Mouse (Mus musculus): ENCODE measurements at regions not wholly inside any gene's neighbourhood (a gene's known extent, or its start where the extent isn't known, plus 50 kb on each side); places are given as distances from the start of the nearest gene placed in this dataset.

GRCm38 (mm10) chr11:111687769-111688168 lies 621.8 kb downstream of the Kcnj2 start:
- DNase-seq (ENCODE audit: low spot score) (no peak), ATAC-seq (ENCODE audit: low FRiP score) (no peak)
- no peaks in the 10 kb centered on the region for H3K36me3 ChIP-seq (ENCODE audit: insufficient read depth, low read length)
- no peak for TF ChIP-seq CTCF (IDR thresholded peaks at IDR 0.05)
- no peak overlapping the region for H3K4me2 ChIP-seq (ENCODE audit: low read depth, low read length, poor library complexity, severe bottlenecking)
- no peaks in the 10 kb centered on the region for H3K9me3 ChIP-seq (ENCODE audit: low read length)
- H3K9ac ChIP-seq (replicated peaks; ENCODE audit: low read length, poor library complexity, severe bottlenecking) = no peak overlapping the region
- H3K27me3 ChIP-seq (ENCODE audit: insufficient read depth, low read length) = no peaks in the 10 kb centered on the region
- 65% methylated on average over 3 of the region's 3 CpGs for WGBS
- no peaks in the 10 kb centered on the region for H3K4me1 ChIP-seq (ENCODE audit: insufficient read depth, low read length)
- no peak overlapping the region for H3K4me3 ChIP-seq (ENCODE audit: low read depth, low read length)
- no peak overlapping the region for H3K27ac ChIP-seq (ENCODE audit: low read depth, low read length)

DNA sequence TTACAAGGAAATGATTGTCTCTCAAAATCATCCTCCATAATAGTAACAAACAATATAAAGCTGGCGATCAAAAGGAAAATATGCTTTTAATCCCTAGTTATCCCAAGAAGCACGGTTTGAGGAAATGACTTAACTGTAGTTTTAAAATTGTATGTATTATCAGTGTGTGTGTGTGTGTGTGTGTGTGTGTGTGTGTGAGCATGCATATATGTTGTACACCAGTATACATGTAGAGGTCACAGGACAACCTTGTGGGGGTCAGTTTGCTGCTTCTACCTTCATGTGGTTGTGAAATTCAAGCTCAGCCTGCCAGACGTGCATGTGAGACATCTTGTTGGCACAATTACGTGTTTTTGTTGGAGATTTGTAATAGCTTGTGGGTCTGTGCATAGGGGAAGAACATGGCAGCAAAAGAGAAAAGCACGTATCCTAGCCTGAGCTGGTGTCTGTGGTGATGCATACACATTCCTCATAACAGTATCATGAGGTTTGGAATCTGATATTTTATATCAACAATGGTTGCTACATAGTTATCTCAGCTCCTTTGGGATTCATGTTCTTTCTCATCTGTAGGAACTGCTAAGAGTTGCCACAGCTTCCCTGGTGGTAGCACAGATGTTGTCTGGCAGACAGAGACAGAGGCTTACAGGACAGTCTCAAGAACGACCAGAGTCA lies 622.4 kb downstream of the Kcnj2 start:
- no peak overlapping the region for H3K4me2 ChIP-seq (ENCODE audit: low read depth, low read length, poor library complexity, severe bottlenecking)
- H3K9ac ChIP-seq (replicated peaks; ENCODE audit: low read length, poor library complexity, severe bottlenecking) = no peak overlapping the region
- no peaks in the 10 kb centered on the region for H3K4me1 ChIP-seq (ENCODE audit: insufficient read depth, low read length)
- H3K27me3 ChIP-seq (ENCODE audit: insufficient read depth, low read length) = no peaks in the 10 kb centered on the region
- H3K27ac ChIP-seq (ENCODE audit: low read depth, low read length) = no peak overlapping the region
- H3K36me3 ChIP-seq (ENCODE audit: insufficient read depth, low read length) = no peaks in the 10 kb centered on the region
- no peak overlapping the region for H3K4me3 ChIP-seq (ENCODE audit: low read depth, low read length)
- no peak for ATAC-seq (ENCODE audit: low FRiP score)
- WGBS = 85% methylated on average over 6 of the region's 6 CpGs
- no peak for TF ChIP-seq CTCF (IDR thresholded peaks at IDR 0.05)
- H3K9me3 ChIP-seq (ENCODE audit: low read length) = no peaks in the 10 kb centered on the region
- DNase-seq (ENCODE audit: low spot score) = no peak

DNA sequence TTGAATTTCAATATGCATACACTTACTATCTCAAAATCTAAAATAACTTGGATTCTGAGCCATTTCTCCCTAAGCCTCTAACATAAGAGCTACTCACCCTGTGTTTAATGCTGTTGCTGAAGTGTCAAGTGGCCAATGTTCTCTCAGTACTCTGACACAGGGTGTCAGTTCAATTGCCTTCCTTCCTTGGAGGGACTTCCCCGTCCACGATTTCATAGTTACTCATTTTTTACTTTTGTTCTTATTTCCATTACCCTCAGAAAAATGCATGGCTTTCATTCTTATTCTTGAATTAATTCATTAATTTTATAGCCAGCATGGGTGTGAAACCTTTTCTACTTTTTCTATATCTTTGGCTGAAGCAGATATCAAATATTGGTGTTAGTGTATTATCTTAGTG lies 623.9 kb downstream of the Kcnj2 start:
- H3K27me3 ChIP-seq (ENCODE audit: insufficient read depth, low read length) = no peaks in the 10 kb centered on the region
- H3K9me3 ChIP-seq (ENCODE audit: low read length) = no peaks in the 10 kb centered on the region
- ATAC-seq (ENCODE audit: low FRiP score) (no peak), DNase-seq (ENCODE audit: low spot score) (no peak)
- no peaks in the 10 kb centered on the region for H3K4me1 ChIP-seq (ENCODE audit: insufficient read depth, low read length)
- no peak overlapping the region for H3K27ac ChIP-seq (ENCODE audit: low read depth, low read length)
- no peaks in the 10 kb centered on the region for H3K36me3 ChIP-seq (ENCODE audit: insufficient read depth, low read length)
- H3K4me3 ChIP-seq (ENCODE audit: low read depth, low read length) = no peak overlapping the region
- H3K9ac ChIP-seq (replicated peaks; ENCODE audit: low read length, poor library complexity, severe bottlenecking) = no peak overlapping the region
- no peak for TF ChIP-seq CTCF (IDR thresholded peaks at IDR 0.05)
- 70% methylated on average over 2 of the region's 2 CpGs for WGBS
- no peak overlapping the region for H3K4me2 ChIP-seq (ENCODE audit: low read depth, low read length, poor library complexity, severe bottlenecking)

GRCm38 (mm10) chr11:111691512-111691911 lies 625.5 kb downstream of the Kcnj2 start:
- Histone ChIP-seq H3K4me2 (ENCODE audit: low read depth, low read length, poor library complexity, severe bottlenecking) (no peak overlapping the region), H3K9me3 (ENCODE audit: low read length) (no peaks in the 10 kb centered on the region), H3K27ac (ENCODE audit: low read depth, low read length) (no peak overlapping the region), H3K4me1 (ENCODE audit: insufficient read depth, low read length) (no peaks in the 10 kb centered on the region), H3K4me3 (ENCODE audit: low read depth, low read length) (no peak overlapping the region), H3K9ac (replicated peaks; ENCODE audit: low read length, poor library complexity, severe bottlenecking) (no peak overlapping the region), H3K36me3 (ENCODE audit: insufficient read depth, low read length) (no peaks in the 10 kb centered on the region), H3K27me3 (ENCODE audit: insufficient read depth, low read length) (no peaks in the 10 kb centered on the region)
- 96% methylated on average over 2 of the region's 2 CpGs for WGBS
- TF ChIP-seq CTCF (IDR thresholded peaks at IDR 0.05) = no peak
- DNase-seq (ENCODE audit: low spot score) (no peak), ATAC-seq (ENCODE audit: low FRiP score) (no peak)

GRCm38 (mm10) chr11:111696668-111697067 lies 630.7 kb downstream of the Kcnj2 start:
- Histone ChIP-seq H3K4me1 (ENCODE audit: insufficient read depth, low read length) (no peaks in the 10 kb centered on the region), H3K4me3 (ENCODE audit: low read depth, low read length) (no peak overlapping the region), H3K36me3 (ENCODE audit: insufficient read depth, low read length) (no peaks in the 10 kb centered on the region), H3K27me3 (ENCODE audit: insufficient read depth, low read length) (no peaks in the 10 kb centered on the region), H3K4me2 (ENCODE audit: low read depth, low read length, poor library complexity, severe bottlenecking) (no peak overlapping the region), H3K9me3 (ENCODE audit: low read length) (no peaks in the 10 kb centered on the region), H3K27ac (ENCODE audit: low read depth, low read length) (no peak overlapping the region), H3K9ac (replicated peaks; ENCODE audit: low read length, poor library complexity, severe bottlenecking) (no peak overlapping the region)
- no peak for ATAC-seq (ENCODE audit: low FRiP score)
- no peak for TF ChIP-seq CTCF (IDR thresholded peaks at IDR 0.05)
- 95% methylated on average over 2 of the region's 2 CpGs for WGBS
- DNase-seq (ENCODE audit: low spot score) = no peak

GRCm38 (mm10) chr11:111699862-111700261 lies 633.9 kb downstream of the Kcnj2 start:
- ATAC-seq (ENCODE audit: low FRiP score) (no peak), DNase-seq (ENCODE audit: low spot score) (no peak)
- Histone ChIP-seq H3K27ac (ENCODE audit: low read depth, low read length) (no peak overlapping the region), H3K36me3 (ENCODE audit: insufficient read depth, low read length) (no peaks in the 10 kb centered on the region), H3K4me2 (ENCODE audit: low read depth, low read length, poor library complexity, severe bottlenecking) (no peak overlapping the region), H3K4me3 (ENCODE audit: low read depth, low read length) (no peak overlapping the region), H3K9ac (replicated peaks; ENCODE audit: low read length, poor library complexity, severe bottlenecking) (no peak overlapping the region), H3K4me1 (ENCODE audit: insufficient read depth, low read length) (no peaks in the 10 kb centered on the region), H3K9me3 (ENCODE audit: low read length) (no peaks in the 10 kb centered on the region), H3K27me3 (ENCODE audit: insufficient read depth, low read length) (no peaks in the 10 kb centered on the region)
- WGBS = 86% methylated on average over 3 of the region's 3 CpGs
- TF ChIP-seq CTCF (IDR thresholded peaks at IDR 0.05) = no peak

Measured in midbrain, postnatal 0 days (tissue).